Mouse (Mus musculus) frontal cortex, postnatal 36 days (tissue): Measurements from ENCODE around the gene Stra6.
A peak's percentile ranks its signal among the peaks of the same experiment; 100 is the strongest.

Source experiments
- DNase-seq, 2 experiments: peaks; one replicate each; pipeline ENCODE4 v3.0.0; 2022; ENCODE audit warnings: low spot score in 2 of 2

Gene Stra6

GRCm38 (mm10) chr9:58063531-58063930, at the start of gene Stra6:
Stra6 (plus strand) TSS chr9:58063788.
- DNase-seq = no peak

GRCm38 (mm10) chr9:58014393-58015160, 49.0 kb upstream of the Stra6 start:
- no peak for DNase-seq

GRCm38 (mm10) chr9:58015856-58016255, 47.7 kb upstream of the Stra6 start:
- no peak for DNase-seq

- DNase-seq = no peak
Observed at GRCm38 (mm10) chr9:58016962-58017361, 46.6 kb upstream of the Stra6 start.

GRCm38 (mm10) chr9:58018385-58018784, 45.2 kb upstream of the Stra6 start:
- DNase-seq = no peak

- no peak for DNase-seq
Observed at GRCm38 (mm10) chr9:58025995-58026394, 37.6 kb upstream of the Stra6 start.

- no peak for DNase-seq
Observed at GRCm38 (mm10) chr9:58027426-58028180, 36.0 kb upstream of the Stra6 start.

GRCm38 (mm10) chr9:58028841-58029240, 34.7 kb upstream of the Stra6 start:
- no peak for DNase-seq

- no peak for DNase-seq
Observed at GRCm38 (mm10) chr9:58029635-58030034, 34.0 kb upstream of the Stra6 start.

GRCm38 (mm10) chr9:58031895-58032294, 31.7 kb upstream of the Stra6 start:
- no peak for DNase-seq

GRCm38 (mm10) chr9:58035519-58035918, 28.1 kb upstream of the Stra6 start:
- DNase-seq = peak; percentile 52 to 73

GRCm38 (mm10) chr9:58035951-58036698, 27.5 kb upstream of the Stra6 start:
- DNase-seq = no peak

GRCm38 (mm10) chr9:58036961-58037360, 26.6 kb upstream of the Stra6 start:
- no peak for DNase-seq

- peak; percentile 71 to 85 for DNase-seq
Observed at GRCm38 (mm10) chr9:58038500-58039168, 25.0 kb upstream of the Stra6 start.

GRCm38 (mm10) chr9:58040977-58041376, 22.6 kb upstream of the Stra6 start:
- DNase-seq = no peak

GRCm38 (mm10) chr9:58042391-58042790, 21.2 kb upstream of the Stra6 start:
- DNase-seq = no peak

GRCm38 (mm10) chr9:58043496-58044017, 20.0 kb upstream of the Stra6 start:
- DNase-seq = no peak

- DNase-seq = no peak
Observed at GRCm38 (mm10) chr9:58044828-58045227, 18.8 kb upstream of the Stra6 start.

- DNase-seq = no peak
Observed at GRCm38 (mm10) chr9:58045646-58046045, 17.9 kb upstream of the Stra6 start.

GRCm38 (mm10) chr9:58047061-58047460, 16.5 kb upstream of the Stra6 start:
- DNase-seq = no peak

GRCm38 (mm10) chr9:58048621-58049020, 15.0 kb upstream of the Stra6 start:
- DNase-seq = no peak

GRCm38 (mm10) chr9:58049186-58049585, 14.4 kb upstream of the Stra6 start:
- no peak for DNase-seq
